Mouse (Mus musculus) gastrocnemius, postnatal 4 days (tissue): ENCODE results near the gene Prss12. TPM values are rescaled to one million over a fixed set of nuclear protein-coding genes. Genes with fewer than 3 reads are reported as not detected.
A peak's percentile ranks its signal among the peaks of the same experiment; 100 is the strongest.
"Not testable (repeated sequence)": the region's sequence is repeated elsewhere in the genome, so short reads cannot be mapped to it uniquely, and the experiment has no call there.

Experiments used
- DNase-seq, 2 experiments: peaks; one replicate each; pipeline ENCODE4 v3.0.0; 2021 to 2022; ENCODE audit warnings: low spot score in 2 of 2, mixed read lengths in 2 of 2
- total RNA-seq, 2 experiments: library from RNA; stranded (reverse); gene quantifications; 2 replicates each; pipeline ENCODE4 v1.2.3; 2021

Prss12 gene
- total RNA-seq, 2 experiments from 2014 or later = 5.8 to 6.5 TPM

- DNase-seq = no peak
These were observed 15.6 kb downstream of the Prss12 start for GRCm38 (mm10) chr3:123462264-123462663.

DNA sequence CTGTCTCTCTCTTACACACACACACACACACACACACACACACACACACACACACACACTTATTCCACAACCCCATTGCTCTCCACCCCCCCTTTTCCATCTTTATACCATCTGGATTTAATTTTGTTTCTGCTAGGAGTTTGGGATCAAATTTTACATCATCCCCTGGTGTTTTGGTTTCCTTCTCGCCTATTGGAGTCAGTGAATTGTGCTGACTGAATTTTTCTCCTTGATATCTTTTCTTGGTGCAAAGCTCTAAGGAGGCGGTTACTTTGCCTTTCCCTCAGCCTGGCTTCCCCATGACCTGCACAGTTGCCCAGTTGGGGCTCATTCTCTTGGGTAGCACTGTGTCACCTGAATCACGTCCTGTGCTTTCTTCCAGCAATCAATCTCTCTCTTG is 30.1 kb downstream of the Prss12 start:
- no peak for DNase-seq

DNA sequence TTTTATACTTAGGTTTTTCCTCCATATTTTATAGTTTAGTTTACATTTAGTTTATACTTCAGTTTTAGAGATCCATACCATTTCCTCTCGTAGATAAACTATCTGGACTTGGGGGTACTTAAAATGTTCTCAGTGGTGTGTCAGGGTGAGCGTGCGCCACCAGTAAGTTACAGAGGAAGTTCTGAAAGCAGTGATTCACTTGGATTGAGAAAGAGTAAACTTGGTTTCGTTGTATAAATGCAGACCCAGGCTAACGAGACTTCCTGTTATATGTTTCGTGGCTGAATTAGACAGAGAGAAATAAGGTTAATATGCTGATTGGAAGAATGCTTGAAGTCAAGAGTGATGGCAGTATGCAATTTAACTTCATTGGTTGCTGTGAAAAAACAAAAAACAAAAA is 34.6 kb downstream of the Prss12 start:
- no peak for DNase-seq

DNA sequence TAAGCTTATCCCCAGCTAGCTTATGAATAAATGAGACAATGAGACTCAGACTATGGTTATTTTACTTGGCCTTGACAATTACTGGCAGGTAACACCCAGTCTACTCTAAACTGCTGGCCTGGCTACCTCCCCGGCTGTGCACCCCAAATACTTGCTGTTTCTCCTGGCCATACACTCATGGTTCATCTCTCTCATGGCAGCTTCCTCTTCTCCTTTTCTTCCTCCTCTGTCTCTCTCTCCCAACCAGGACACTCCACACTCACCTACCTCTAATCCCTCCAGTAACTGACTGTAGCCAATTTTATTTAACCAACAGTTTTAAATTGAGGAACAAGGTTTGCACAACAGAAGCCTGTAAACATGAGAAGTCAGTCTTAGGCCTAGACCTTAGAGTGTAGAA is 45.1 kb downstream of the Prss12 start:
- no peak for DNase-seq

DNA sequence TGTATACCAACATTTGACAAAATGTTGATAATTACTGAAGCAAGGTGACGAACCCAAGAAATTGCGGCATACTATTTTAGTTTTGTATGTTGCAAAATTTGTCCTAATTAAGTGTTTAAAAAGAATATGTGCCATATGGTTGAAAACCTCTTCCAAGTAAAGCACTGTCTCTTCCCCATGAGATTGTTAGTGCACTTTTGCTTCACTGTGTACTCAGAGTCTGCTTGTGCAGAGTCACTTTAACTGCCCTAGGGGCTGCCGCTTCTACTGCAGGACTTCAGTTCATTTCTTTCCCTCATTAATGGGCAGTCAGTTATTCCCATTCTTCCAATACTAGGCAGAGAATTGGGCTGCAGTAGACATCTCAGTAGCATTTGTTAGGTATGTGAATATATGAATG is 46.5 kb downstream of the Prss12 start:
- no peak for DNase-seq

DNA sequence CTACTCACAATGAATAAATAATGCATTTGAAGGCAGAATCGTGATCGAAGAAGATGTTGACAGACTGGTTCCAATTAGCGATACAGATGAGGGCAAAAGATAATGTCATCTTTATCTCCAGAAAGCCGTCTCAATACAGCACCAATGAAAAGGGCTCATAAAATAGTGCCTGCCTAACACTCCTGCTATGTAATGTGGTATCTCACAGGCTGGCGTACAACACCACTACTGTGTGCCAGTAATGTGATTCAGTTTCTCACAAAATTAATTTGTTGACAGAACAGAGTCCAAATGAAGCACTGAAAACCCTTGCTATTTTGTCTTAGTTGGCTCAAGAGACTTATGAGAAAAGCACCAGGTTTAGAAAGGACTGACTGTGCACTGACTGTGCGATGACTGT is 48.4 kb downstream of the Prss12 start:
- no peak for DNase-seq

DNA sequence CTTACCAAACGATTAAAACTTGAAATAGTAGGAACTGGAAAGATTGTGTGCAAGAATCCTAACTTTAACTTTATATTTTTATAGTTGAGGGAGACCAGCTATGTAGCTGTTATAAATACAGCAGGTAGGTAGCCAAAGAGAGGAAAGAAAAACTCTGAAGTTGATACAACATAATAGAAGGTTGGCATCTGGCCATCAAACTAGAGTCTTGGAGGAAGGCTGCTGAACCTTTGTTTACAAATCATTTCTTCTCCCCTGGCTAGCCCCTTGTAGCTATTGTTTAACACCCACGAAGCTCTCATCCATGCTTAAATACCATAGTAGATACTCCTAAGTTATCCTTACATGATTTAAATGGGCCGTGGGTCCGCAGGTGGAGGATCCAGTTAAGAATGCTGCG is 52.1 kb downstream of the Prss12 start:
- DNase-seq = no peak

GRCm38 (mm10) chr3:123501798-123502197 is 55.1 kb downstream of the Prss12 start:
- DNase-seq = not testable (repeated sequence)

DNA sequence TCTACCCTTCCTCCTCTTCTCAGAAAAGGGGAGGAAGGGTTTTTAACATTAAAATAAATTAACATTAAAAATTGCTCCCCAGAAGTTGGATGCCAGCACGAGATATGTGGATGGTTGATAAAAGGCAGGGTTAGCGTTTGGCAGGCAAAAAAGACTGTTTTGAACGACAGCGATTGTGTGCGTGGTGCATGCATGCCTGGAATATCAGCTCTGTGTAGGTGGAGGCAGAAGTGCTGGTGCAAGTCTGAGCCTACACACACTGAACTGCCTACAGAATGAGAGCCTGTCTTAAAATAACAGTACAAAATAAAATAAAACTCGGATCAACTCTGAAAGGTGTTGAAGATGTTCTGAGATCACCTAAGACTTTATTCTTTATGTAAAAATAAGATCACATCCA is 57.2 kb downstream of the Prss12 start:
- no peak for DNase-seq

- no peak for DNase-seq
These were observed 58.1 kb downstream of the Prss12 start for GRCm38 (mm10) chr3:123504783-123505182.

DNA sequence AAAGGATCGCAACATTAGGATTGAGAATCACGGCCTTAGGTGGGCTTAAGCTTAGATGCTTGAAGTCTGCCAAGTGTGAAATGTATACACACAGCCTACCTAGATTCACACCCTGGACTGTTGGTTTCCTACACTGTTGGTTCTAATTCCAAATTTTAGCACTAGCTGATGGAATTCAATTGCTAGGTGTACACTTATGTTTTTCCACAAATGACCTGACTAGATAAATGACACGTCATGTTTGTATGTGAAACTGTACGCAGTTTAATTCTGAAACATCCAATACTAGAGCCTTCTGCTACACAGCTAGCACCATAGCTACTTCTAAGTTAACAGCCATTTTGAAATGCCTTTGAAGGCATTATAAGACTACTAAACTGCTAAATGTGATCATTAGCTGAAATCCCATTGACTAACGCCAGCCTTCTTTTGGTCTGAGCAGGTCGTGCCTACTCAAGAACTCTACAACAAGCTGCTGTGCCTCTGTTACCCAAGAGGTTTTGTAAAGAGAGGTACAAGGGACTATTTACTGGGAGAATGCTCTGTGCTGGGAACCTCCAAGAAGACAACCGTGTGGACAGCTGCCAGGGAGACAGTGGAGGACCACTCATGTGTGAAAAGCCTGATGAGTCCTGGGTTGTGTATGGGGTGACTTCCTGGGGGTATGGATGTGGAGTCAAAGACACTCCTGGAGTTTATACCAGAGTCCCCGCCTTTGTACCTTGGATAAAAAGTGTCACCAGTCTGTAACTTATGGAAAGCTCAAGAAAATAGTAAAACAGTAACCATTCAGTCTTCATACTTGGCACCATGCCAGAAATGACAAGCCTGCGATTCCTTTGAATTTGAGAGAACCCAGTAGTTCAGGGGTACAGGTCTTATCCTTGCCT is 59.3 kb downstream of the Prss12 start:
- no peak for DNase-seq

DNA sequence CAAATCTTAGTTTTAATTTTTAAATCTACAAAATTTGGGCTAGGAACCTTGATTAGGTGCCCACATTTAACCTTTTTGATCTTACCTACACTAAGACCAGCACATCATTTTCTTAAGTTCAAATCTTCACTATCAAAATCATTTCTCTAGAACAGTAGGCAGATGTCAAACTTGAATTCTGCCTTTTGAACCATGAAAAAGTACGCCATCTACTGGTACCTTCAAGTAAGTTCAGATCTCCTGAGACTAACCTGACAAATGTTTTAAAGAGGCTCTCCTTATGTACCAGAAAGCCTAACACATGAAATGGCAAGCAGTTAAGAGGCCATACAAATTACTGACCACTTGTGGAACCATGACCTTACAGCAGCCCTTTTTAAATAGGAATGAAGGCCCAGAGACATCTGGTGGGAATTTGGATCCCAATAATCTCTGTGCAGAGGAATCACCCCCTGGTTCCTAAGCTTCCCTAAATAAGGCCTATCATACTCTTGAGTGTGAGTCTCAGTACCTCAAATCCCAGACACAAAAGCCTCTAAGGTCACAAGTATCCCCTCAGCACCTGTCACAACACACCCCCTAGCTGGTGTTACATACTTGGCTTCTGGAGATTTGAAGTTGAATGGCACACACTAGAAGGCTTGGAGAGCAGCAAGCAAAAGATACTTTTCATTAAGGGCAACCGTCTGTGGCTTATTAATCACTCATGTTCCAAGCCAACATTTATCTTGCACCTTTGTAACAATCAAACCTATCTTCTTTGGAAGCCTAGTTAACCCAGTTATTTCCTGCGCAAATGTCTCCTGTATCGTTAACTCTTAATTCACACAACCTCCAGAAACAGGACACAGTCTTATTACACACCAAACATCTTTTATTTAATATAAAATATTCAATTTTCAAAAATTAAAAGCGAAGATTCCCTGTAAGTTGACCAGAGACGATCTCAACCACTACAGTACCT is 60.3 kb downstream of the Prss12 start:
- no peak for DNase-seq

- DNase-seq = no peak
These were observed 60.9 kb downstream of the Prss12 start for GRCm38 (mm10) chr3:123507663-123508055.

DNA sequence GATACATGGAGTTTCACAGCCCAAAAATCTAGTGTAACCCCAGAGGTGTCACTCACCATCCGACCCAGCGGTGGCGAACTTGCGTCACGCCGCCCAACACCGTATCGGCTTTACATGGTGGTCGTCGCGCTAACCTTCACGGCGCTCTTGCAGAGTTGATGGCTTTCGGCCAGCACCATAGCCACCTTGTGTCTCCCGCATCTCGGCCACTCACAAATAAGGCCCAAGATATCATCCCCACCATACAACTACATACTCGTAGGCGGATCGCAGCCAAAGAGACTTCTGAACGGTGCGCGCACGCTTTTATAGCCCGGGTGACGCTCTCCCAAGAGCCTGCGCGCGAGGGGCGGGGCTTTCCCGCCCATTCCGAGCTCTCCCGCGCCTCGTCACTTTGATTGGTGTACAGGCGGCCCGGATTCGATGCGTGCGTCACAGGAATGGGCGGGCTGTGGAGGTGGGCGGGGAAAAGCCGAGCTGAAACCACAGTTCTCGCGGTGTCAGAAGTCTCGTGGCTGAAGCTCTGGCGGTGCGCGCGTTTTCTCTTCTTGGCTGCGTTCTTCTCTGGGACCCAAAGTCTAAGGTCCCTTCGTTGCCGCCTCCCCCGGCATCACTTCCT is 61.5 kb downstream of the Prss12 start:
- peak; percentile 97 to 99 for DNase-seq

GRCm38 (mm10) chr3:123508675-123509376 is 62.1 kb downstream of the Prss12 start:
- no peak for DNase-seq

GRCm38 (mm10) chr3:123511818-123512217 is 65.1 kb downstream of the Prss12 start:
- no peak for DNase-seq

DNA sequence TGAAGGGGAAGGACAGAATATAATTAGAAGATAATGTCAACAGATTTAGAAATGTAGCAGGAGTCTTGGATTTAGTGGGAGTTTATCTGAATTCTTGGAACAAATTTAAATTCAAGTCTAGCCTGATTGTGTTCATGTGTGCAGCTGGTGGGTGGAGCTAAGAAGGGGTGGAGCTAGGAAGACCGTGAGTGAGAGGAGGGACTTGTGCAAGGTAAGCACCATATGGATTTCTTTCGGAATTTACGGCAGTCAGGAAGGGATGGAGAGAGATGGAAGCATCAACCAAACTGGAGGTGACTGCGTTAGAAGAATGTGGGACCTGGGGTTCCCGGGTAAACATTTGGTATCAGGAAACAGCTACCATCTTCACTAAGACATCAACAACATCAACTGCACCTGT is 68.2 kb downstream of the Prss12 start:
- DNase-seq = no peak

GRCm38 (mm10) chr3:123515600-123516359 is 69.1 kb downstream of the Prss12 start:
- peak in 1 of 2 experiments; percentile 31 for DNase-seq

- no peak for DNase-seq
These were observed 70.1 kb downstream of the Prss12 start for GRCm38 (mm10) chr3:123516784-123517183.
